Mouse (Mus musculus): ENCODE measurements around the gene Ets1. TPM values are rescaled to one million over a fixed set of nuclear protein-coding genes. Genes with fewer than 3 reads are reported as not detected.

Gene Ets1
- polyA plus RNA-seq, 1 experiment from 2014 or later, result 41.3 TPM

GRCm38 (mm10) chr9:32778866-32779265, 142.8 kb downstream of the Ets1 start:
- no peaks in the 10 kb centered on the region for H3K9me3 ChIP-seq
- H3K9ac ChIP-seq, result no peak overlapping the region
- H3K27ac ChIP-seq, result no peak overlapping the region
- no peak overlapping the region for H3K4me2 ChIP-seq
- H3K4me3 ChIP-seq (replicated peaks), result no peak overlapping the region
- no peak for ATAC-seq (ENCODE audit: insufficient read depth, low FRiP score, low read depth)
- 56% methylated on average over 1 of the region's 1 CpGs for WGBS
- no peaks in the 10 kb centered on the region for H3K4me1 ChIP-seq
- no peaks in the 10 kb centered on the region for H3K27me3 ChIP-seq (replicated peaks)
- H3K36me3 ChIP-seq, result no peaks in the 10 kb centered on the region

GRCm38 (mm10) chr9:32782391-32783092, 146.5 kb downstream of the Ets1 start:
- Histone ChIP-seq H3K4me3 (replicated peaks) (no peak overlapping the region), H3K9ac (no peak overlapping the region), H3K4me2 (no peak overlapping the region), H3K27ac (no peak overlapping the region), H3K36me3 (no peaks in the 10 kb centered on the region), H3K4me1 (peaks cover 6% of the 10 kb centered on the region; the same call in 1 of the 2 replicates), H3K27me3 (replicated peaks) (no peaks in the 10 kb centered on the region), H3K9me3 (no peaks in the 10 kb centered on the region)
- WGBS, result 70% methylated on average over 8 of the region's 8 CpGs
- ATAC-seq (ENCODE audit: insufficient read depth, low FRiP score, low read depth), result no peak

GRCm38 (mm10) chr9:32787091-32787490, 151.1 kb downstream of the Ets1 start:
- WGBS, result 53% methylated on average over 7 of the region's 7 CpGs
- Histone ChIP-seq H3K4me3 (replicated peaks) (no peak overlapping the region), H3K4me1 (peaks cover 6% of the 10 kb centered on the region; the same call in 1 of the 2 replicates), H3K4me2 (no peak overlapping the region), H3K27ac (no peak overlapping the region), H3K9me3 (no peaks in the 10 kb centered on the region), H3K9ac (no peak overlapping the region), H3K36me3 (no peaks in the 10 kb centered on the region), H3K27me3 (replicated peaks) (no peaks in the 10 kb centered on the region)
- ATAC-seq (ENCODE audit: insufficient read depth, low FRiP score, low read depth), result no peak

GRCm38 (mm10) chr9:32787615-32788014, 151.6 kb downstream of the Ets1 start:
- Histone ChIP-seq H3K9me3 (no peaks in the 10 kb centered on the region), H3K9ac (no peak overlapping the region), H3K36me3 (no peaks in the 10 kb centered on the region), H3K27ac (no peak overlapping the region), H3K27me3 (replicated peaks) (no peaks in the 10 kb centered on the region), H3K4me3 (replicated peaks) (no peak overlapping the region), H3K4me1 (peaks cover 6% of the 10 kb centered on the region; the same call in 1 of the 2 replicates), H3K4me2 (no peak overlapping the region)
- WGBS, result 0% methylated on average over 1 of the region's 1 CpGs
- no peak for ATAC-seq (ENCODE audit: insufficient read depth, low FRiP score, low read depth)

- Histone ChIP-seq H3K9ac (no peak overlapping the region), H3K9me3 (no peaks in the 10 kb centered on the region), H3K36me3 (no peaks in the 10 kb centered on the region), H3K4me3 (replicated peaks) (no peak overlapping the region), H3K4me2 (no peak overlapping the region), H3K4me1 (peaks cover 6% of the 10 kb centered on the region; the same call in 1 of the 2 replicates), H3K27me3 (replicated peaks) (no peaks in the 10 kb centered on the region), H3K27ac (no peak overlapping the region)
- 63% methylated on average over 7 of the region's 7 CpGs for WGBS
- no peak for ATAC-seq (ENCODE audit: insufficient read depth, low FRiP score, low read depth)
Observed at GRCm38 (mm10) chr9:32789306-32789705, 153.3 kb downstream of the Ets1 start.

GRCm38 (mm10) chr9:32791699-32792098, 155.7 kb downstream of the Ets1 start:
- Histone ChIP-seq H3K4me2 (no peak overlapping the region), H3K27me3 (replicated peaks) (no peaks in the 10 kb centered on the region), H3K27ac (no peak overlapping the region), H3K4me1 (peaks cover 6% of the 10 kb centered on the region; the same call in 1 of the 2 replicates), H3K36me3 (no peaks in the 10 kb centered on the region), H3K9me3 (no peaks in the 10 kb centered on the region), H3K9ac (no peak overlapping the region), H3K4me3 (replicated peaks) (no peak overlapping the region)
- no peak; the same call in 1 of the 2 replicates for ATAC-seq (ENCODE audit: insufficient read depth, low FRiP score, low read depth)
- 48% methylated on average over 6 of the region's 6 CpGs for WGBS

GRCm38 (mm10) chr9:32798171-32798570, 162.2 kb downstream of the Ets1 start:
- H3K27ac ChIP-seq, result no peak overlapping the region
- H3K4me1 ChIP-seq, result no peaks in the 10 kb centered on the region
- 80% methylated on average over 1 of the region's 1 CpGs for WGBS
- H3K9me3 ChIP-seq, result no peaks in the 10 kb centered on the region
- H3K4me3 ChIP-seq (replicated peaks), result no peak overlapping the region
- no peak for ATAC-seq (ENCODE audit: insufficient read depth, low FRiP score, low read depth)
- no peak overlapping the region for H3K9ac ChIP-seq
- H3K4me2 ChIP-seq, result no peak overlapping the region
- no peaks in the 10 kb centered on the region for H3K36me3 ChIP-seq
- H3K27me3 ChIP-seq (replicated peaks), result no peaks in the 10 kb centered on the region

- 39% methylated on average over 4 of the region's 4 CpGs for WGBS
- ATAC-seq (ENCODE audit: insufficient read depth, low FRiP score, low read depth), result no peak
Observed at GRCm38 (mm10) chr9:32806106-32806505, 170.1 kb downstream of the Ets1 start.

More at GRCm38 (mm10) chr9:32806106-32806505, 170.1 kb downstream of the Ets1 start:
- H3K9ac ChIP-seq, result no peak overlapping the region
- H3K9me3 ChIP-seq, result no peaks in the 10 kb centered on the region
- H3K4me3 ChIP-seq (replicated peaks), result no peak overlapping the region
- H3K4me1 ChIP-seq, result no peaks in the 10 kb centered on the region
- no peak overlapping the region for H3K4me2 ChIP-seq
- no peaks in the 10 kb centered on the region for H3K27me3 ChIP-seq (replicated peaks)
- H3K27ac ChIP-seq, result no peak overlapping the region
- no peaks in the 10 kb centered on the region for H3K36me3 ChIP-seq

Other genes starting within 250 kb of the Ets1 start
- 13.4 and 13.9 TPM in 2 replicates for gene Fli1, start 93.4 kb upstream of the Ets1 start, polyA plus RNA-seq (2015; fragmentation: Nextera tagmentation; extraction: Ambion mirVana)